Mouse (Mus musculus) spleen, adult 2 months (tissue): Measurements from ENCODE around the gene Bahcc1.

Experiments
- CTCF ChIP-seq: fragments of 200-500 bp; IDR thresholded peaks from 2 replicates; pipeline ENCODE4 v1.5.1; 2011; ENCODE audit warnings: mild to moderate bottlenecking, inconsistent platforms; ENCODE audit not compliant: insufficient read depth, insufficient read length, insufficient replicate concordance; ENCODE audit errors: extremely low read depth
- POLR2A ChIP-seq: fragments of 200-500 bp; IDR thresholded peaks from 2 replicates; pipeline ENCODE4 v1.6.1; 2011; ENCODE audit warnings: low read depth, low read length, inconsistent platforms

DNA sequence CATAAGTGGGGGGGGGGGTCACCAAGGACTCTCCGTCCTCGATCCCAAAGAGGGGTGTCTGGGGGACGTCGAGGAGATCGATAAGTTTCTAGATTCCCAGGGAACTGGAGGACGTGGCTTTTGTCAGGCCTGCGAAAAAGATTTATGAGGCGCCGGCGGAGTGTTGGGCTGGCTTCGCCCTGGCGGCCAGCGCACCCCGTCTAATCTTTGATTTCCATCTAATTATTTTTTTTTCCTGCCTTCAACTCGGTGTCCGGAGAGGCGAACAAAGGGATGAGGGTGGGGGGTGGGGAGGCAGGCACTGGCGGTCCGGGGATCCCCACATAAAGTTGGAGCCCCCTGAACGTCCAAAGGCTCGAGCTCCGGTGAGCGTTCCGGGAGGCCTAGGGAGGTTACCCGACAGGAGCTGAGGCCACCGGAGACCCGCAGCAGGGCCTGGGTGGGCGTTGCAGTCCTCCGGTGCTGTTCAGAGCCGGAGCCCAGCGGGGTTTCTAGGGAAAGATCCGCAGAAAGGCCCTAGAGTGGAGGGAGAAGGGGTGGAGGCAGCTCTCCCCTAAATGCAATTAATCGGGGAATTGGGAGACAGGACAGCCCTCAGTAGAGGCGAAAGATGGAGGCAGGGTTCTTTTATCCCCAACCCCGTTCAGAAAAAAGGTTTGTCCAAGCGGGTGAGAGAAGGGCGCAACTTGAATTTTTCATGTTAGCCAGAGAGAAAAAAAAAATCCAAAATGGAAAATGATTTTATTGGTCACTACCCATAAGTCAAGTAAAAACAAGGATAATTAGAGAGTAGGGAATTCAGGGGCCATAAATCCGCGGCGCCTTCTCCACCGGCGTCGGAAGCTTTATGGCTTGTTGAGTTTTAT is 45.3 kb upstream of the Bahcc1 start:
- no peak for TF ChIP-seq CTCF
- TF ChIP-seq POLR2A: no peak
